Mouse (Mus musculus) neural tube, embryonic 13.5 days (tissue): Measurements from ENCODE around the gene Slc44a1. TPM values are rescaled to one million over a fixed set of nuclear protein-coding genes. Genes with fewer than 3 reads are reported as not detected.

Source experiments
- ATAC-seq: fragments of 200-750 bp; cut with Nextera tagmentation; 2 replicates; pipeline ENCODE4 v1.8.0; 2017; ENCODE audit warnings: low read depth, mild to moderate bottlenecking, moderate TSS enrichment, moderate library complexity
- H3K27ac ChIP-seq: fragments of 300-500 bp; sonication (generic); replicated peaks from 2 replicates; pipeline ENCODE4 v1.5.1; 2015; ENCODE audit warnings: moderate library complexity, mild to moderate bottlenecking, inconsistent platforms
- H3K27me3 ChIP-seq: fragments of 300-500 bp; sonication (generic); 2 replicates; pipeline ENCODE4 v1.6.1; 2015; ENCODE audit warnings: mild to moderate bottlenecking, inconsistent platforms
- H3K36me3 ChIP-seq: fragments of 300-500 bp; sonication (generic); 2 replicates; pipeline ENCODE4 v1.6.1; 2015; ENCODE audit warnings: mild to moderate bottlenecking, inconsistent platforms
- H3K4me1 ChIP-seq: fragments of 300-500 bp; sonication (generic); replicated peaks from 2 replicates; pipeline ENCODE4 v1.6.1; 2015; ENCODE audit warnings: inconsistent platforms
- H3K4me2 ChIP-seq: fragments of 300-500 bp; sonication (generic); 2 replicates; pipeline ENCODE4 v1.6.1; 2015; ENCODE audit warnings: inconsistent platforms, mild to moderate bottlenecking, moderate library complexity
- H3K4me3 ChIP-seq: fragments of 300-500 bp; sonication (generic); 2 replicates; pipeline ENCODE4 v1.5.1; 2015; ENCODE audit warnings: mild to moderate bottlenecking, inconsistent platforms
- H3K9ac ChIP-seq: fragments of 300-500 bp; sonication (generic); 2 replicates; pipeline ENCODE4 v1.6.1; 2015; ENCODE audit warnings: moderate library complexity, mild to moderate bottlenecking, inconsistent platforms
- H3K9me3 ChIP-seq: fragments of 300-500 bp; sonication (generic); 2 replicates; pipeline ENCODE4 v1.6.1; 2016; ENCODE audit warnings: inconsistent platforms
- WGBS: fragments of 180-500 bp; shearing (Covaris S2); methylation state at CpG from one replicate; pipeline ENCODE4 v1.1.7; 2015; 5-methylcytosine and 5-hydroxymethylcytosine counted together
- polyA plus RNA-seq: library from polyadenylated mRNA; unstranded; fragments of >200 nt; fragmentation: Nextera tagmentation; extraction: Ambion mirVana; gene quantifications from 2 replicates; pipeline ENCODE4 v1.2.1, GENCODE M21; 2015

Gene Slc44a1
- polyA plus RNA-seq, 1 experiment from 2014 or later: 11.9 TPM

GRCm38 (mm10) chr4:53458503-53458902, 18.3 kb downstream of the Slc44a1 start:
- Histone ChIP-seq H3K27me3 (no peaks in the 10 kb centered on the region), H3K9me3 (no peaks in the 10 kb centered on the region), H3K4me3 (no peak overlapping the region), H3K4me1 (0 out of 2 replicates have a peak, but pooled peaks cover 6% of the 10 kb centered on the region), H3K27ac (no peak overlapping the region), H3K4me2 (no peak overlapping the region), H3K9ac (no peak overlapping the region), H3K36me3 (no peaks in the 10 kb centered on the region)
- ATAC-seq: no peak
- WGBS: 91% methylated on average over 3 of the region's 3 CpGs

- H3K36me3 ChIP-seq: no peaks in the 10 kb centered on the region
- no peak overlapping the region for H3K4me3 ChIP-seq
- 86% methylated on average over 7 of the region's 7 CpGs for whole genome bisulfite sequencing
- ATAC-seq: no peak
- H3K4me2 ChIP-seq: no peak overlapping the region
- 0 out of 2 replicates have a peak, but pooled peaks cover 6% of the 10 kb centered on the region for H3K4me1 ChIP-seq
- no peak overlapping the region for H3K27ac ChIP-seq
- H3K9ac ChIP-seq: no peak overlapping the region
- H3K27me3 ChIP-seq: no peaks in the 10 kb centered on the region
- H3K9me3 ChIP-seq: no peaks in the 10 kb centered on the region
Measured at GRCm38 (mm10) chr4:53459697-53460096, 19.5 kb downstream of the Slc44a1 start.

- no peak overlapping the region for H3K27ac ChIP-seq
- H3K4me3 ChIP-seq: no peak overlapping the region
- no peaks in the 10 kb centered on the region for H3K27me3 ChIP-seq
- no peaks in the 10 kb centered on the region for H3K36me3 ChIP-seq
- 0 out of 2 replicates have a peak, but pooled peaks cover 6% of the 10 kb centered on the region for H3K4me1 ChIP-seq
- no peak overlapping the region for H3K4me2 ChIP-seq
- ATAC-seq: no peak
- no peaks in the 10 kb centered on the region for H3K9me3 ChIP-seq
- WGBS: 80% methylated on average over 4 of the region's 4 CpGs
- no peak overlapping the region for H3K9ac ChIP-seq
Measured at GRCm38 (mm10) chr4:53461026-53461425, 20.8 kb downstream of the Slc44a1 start.

GRCm38 (mm10) chr4:53462069-53462468, 21.9 kb downstream of the Slc44a1 start:
- no peak for ATAC-seq
- WGBS: 87% methylated on average over 5 of the region's 5 CpGs

GRCm38 (mm10) chr4:53462505-53463251, 22.5 kb downstream of the Slc44a1 start:
- Histone ChIP-seq H3K4me3 (no peak overlapping the region), H3K9me3 (no peaks in the 10 kb centered on the region), H3K4me2 (no peak overlapping the region), H3K27me3 (no peaks in the 10 kb centered on the region), H3K9ac (no peak overlapping the region), H3K36me3 (no peaks in the 10 kb centered on the region), H3K4me1 (0 out of 2 replicates have a peak, but pooled peaks cover 6% of the 10 kb centered on the region), H3K27ac (no peak overlapping the region)
- WGBS: 86% methylated on average over 18 of the region's 18 CpGs
- no peak for ATAC-seq

More at GRCm38 (mm10) chr4:53462069-53462468, 21.9 kb downstream of the Slc44a1 start:
- no peaks in the 10 kb centered on the region for H3K9me3 ChIP-seq
- H3K4me2 ChIP-seq: no peak overlapping the region
- H3K36me3 ChIP-seq: no peaks in the 10 kb centered on the region
- no peak overlapping the region for H3K9ac ChIP-seq
- H3K27ac ChIP-seq: no peak overlapping the region
- H3K4me3 ChIP-seq: no peak overlapping the region
- 0 out of 2 replicates have a peak, but pooled peaks cover 6% of the 10 kb centered on the region for H3K4me1 ChIP-seq
- no peaks in the 10 kb centered on the region for H3K27me3 ChIP-seq

GRCm38 (mm10) chr4:53465887-53466286, 25.7 kb downstream of the Slc44a1 start:
- no peak overlapping the region for H3K4me2 ChIP-seq
- H3K4me1 ChIP-seq: 0 out of 2 replicates have a peak, but pooled peaks cover 6% of the 10 kb centered on the region
- H3K36me3 ChIP-seq: no peaks in the 10 kb centered on the region
- no peak overlapping the region for H3K4me3 ChIP-seq
- H3K9me3 ChIP-seq: no peaks in the 10 kb centered on the region
- no peak overlapping the region for H3K9ac ChIP-seq
- 82% methylated on average over 1 of the region's 1 CpGs for WGBS
- H3K27ac ChIP-seq: no peak overlapping the region
- no peak for ATAC-seq
- H3K27me3 ChIP-seq: no peaks in the 10 kb centered on the region

GRCm38 (mm10) chr4:53469007-53469406, 28.8 kb downstream of the Slc44a1 start:
- Histone ChIP-seq H3K4me1 (peaks cover 4% of the 10 kb centered on the region; the same call in 1 of the 2 replicates), H3K9me3 (no peaks in the 10 kb centered on the region), H3K36me3 (no peaks in the 10 kb centered on the region), H3K4me2 (no peak overlapping the region), H3K27ac (no peak overlapping the region), H3K27me3 (no peaks in the 10 kb centered on the region), H3K9ac (no peak overlapping the region), H3K4me3 (no peak overlapping the region)
- no peak for ATAC-seq
- 68% methylated on average over 6 of the region's 6 CpGs for WGBS

GRCm38 (mm10) chr4:53474109-53474508, 33.9 kb downstream of the Slc44a1 start:
- H3K36me3 ChIP-seq: no peaks in the 10 kb centered on the region
- H3K4me2 ChIP-seq: no peak overlapping the region
- H3K4me1 ChIP-seq: peaks cover 22% of the 10 kb centered on the region
- H3K9me3 ChIP-seq: no peaks in the 10 kb centered on the region
- no peak for ATAC-seq
- no peak overlapping the region for H3K9ac ChIP-seq
- no peak overlapping the region for H3K4me3 ChIP-seq
- H3K27ac ChIP-seq: peak overlapping the region; percentile 19; the same call in 1 of the 2 replicates
- H3K27me3 ChIP-seq: no peaks in the 10 kb centered on the region

GRCm38 (mm10) chr4:53475230-53475952, 35.2 kb downstream of the Slc44a1 start:
- Histone ChIP-seq H3K27me3 (no peaks in the 10 kb centered on the region), H3K4me2 (no peak overlapping the region), H3K36me3 (no peaks in the 10 kb centered on the region), H3K27ac (no peak overlapping the region), H3K4me1 (peaks cover 22% of the 10 kb centered on the region), H3K9ac (no peak overlapping the region), H3K4me3 (no peak overlapping the region), H3K9me3 (no peaks in the 10 kb centered on the region)
- ATAC-seq: no peak
- 80% methylated on average over 20 of the region's 20 CpGs for WGBS

- Histone ChIP-seq H3K27ac (0 out of 2 replicates have a peak overlapping the region, but pooled peaks have one; percentile 4), H3K4me2 (no peak overlapping the region), H3K4me3 (no peak overlapping the region), H3K9ac (no peak overlapping the region), H3K36me3 (no peaks in the 10 kb centered on the region), H3K9me3 (no peaks in the 10 kb centered on the region), H3K27me3 (no peaks in the 10 kb centered on the region), H3K4me1 (peaks cover 22% of the 10 kb centered on the region)
- WGBS: 64% methylated on average over 4 of the region's 4 CpGs
- no peak for ATAC-seq
Measured at GRCm38 (mm10) chr4:53478644-53479043, 38.4 kb downstream of the Slc44a1 start.

- 68% methylated on average over 12 of the region's 12 CpGs for WGBS
- Histone ChIP-seq H3K9me3 (no peaks in the 10 kb centered on the region), H3K4me3 (no peak overlapping the region), H3K4me1 (peaks cover 8% of the 10 kb centered on the region; the same call in 1 of the 2 replicates), H3K27ac (no peak overlapping the region), H3K27me3 (no peaks in the 10 kb centered on the region), H3K4me2 (no peak overlapping the region), H3K36me3 (no peaks in the 10 kb centered on the region), H3K9ac (no peak overlapping the region)
- ATAC-seq: no peak
Measured at GRCm38 (mm10) chr4:53487216-53488188, 47.3 kb downstream of the Slc44a1 start.
